Mouse (Mus musculus) ES-Bruce4 (cell line): ENCODE results near the gene Cdkl3. TPM values are rescaled to one million over a fixed set of nuclear protein-coding genes. Genes with fewer than 3 reads are reported as not detected.

Source experiments
- H3K27ac ChIP-seq: 2 replicates; pipeline ENCODE4 v1.5.1; 2012; ENCODE audit warnings: low read length, inconsistent platforms; ENCODE audit not compliant: insufficient read depth
- H3K27me3 ChIP-seq: 2 replicates; pipeline ENCODE4 v1.6.1; 2012; ENCODE audit warnings: mild to moderate bottlenecking, low read length, inconsistent platforms; ENCODE audit not compliant: control insufficient read depth, poor library complexity, insufficient read depth, severe bottlenecking
- H3K36me3 ChIP-seq: 2 replicates; pipeline ENCODE4 v1.6.1; 2012; ENCODE audit warnings: inconsistent platforms, mild to moderate bottlenecking, low read length, moderate library complexity; ENCODE audit not compliant: control insufficient read depth, poor library complexity, insufficient read depth, severe bottlenecking
- H3K4me1 ChIP-seq: one replicate; pipeline ENCODE4 v1.8.1; 2011; ENCODE audit warnings: low read length; ENCODE audit not compliant: control insufficient read depth, insufficient read depth
- H3K4me3 ChIP-seq: 2 replicates; pipeline ENCODE4 v1.5.1; 2011; ENCODE audit warnings: low read depth, mild to moderate bottlenecking, low read length
- H3K9ac ChIP-seq: 2 replicates; pipeline ENCODE4 v1.6.1; 2012; ENCODE audit warnings: low read depth, mild to moderate bottlenecking, inconsistent platforms; ENCODE audit not compliant: poor library complexity, severe bottlenecking
- H3K9me3 ChIP-seq: replicated peaks from 2 replicates; pipeline ENCODE4 v1.6.1; 2012; ENCODE audit warnings: mild to moderate bottlenecking, low read length, inconsistent platforms; ENCODE audit not compliant: control insufficient read depth, poor library complexity, insufficient read depth, severe bottlenecking
- CTCF ChIP-seq: IDR thresholded peaks from one replicate; pipeline ENCODE4 v1.8.1; 2011; ENCODE audit warnings: low read depth, low read length
- EP300 ChIP-seq: IDR thresholded peaks from 2 replicates; pipeline ENCODE4 v1.6.1; 2011; ENCODE audit warnings: low read depth, low read length; ENCODE audit not compliant: insufficient read depth
- POLR2A ChIP-seq: IDR thresholded peaks from one replicate; pipeline ENCODE4 v1.8.1; 2011; ENCODE audit warnings: low read length; ENCODE audit not compliant: insufficient read depth
- polyA plus RNA-seq: library from polyadenylated mRNA; stranded (reverse); fragments of >200 nt; gene quantifications from 2 replicates; pipeline ENCODE4 v1.2.4, GENCODE M21; 2011; ENCODE audit warnings: low read depth; ENCODE audit not compliant: missing spikeins, insufficient read depth, insufficient read length

The Cdkl3 gene
- polyA plus RNA-seq, 1 experiment = 12.9 TPM

DNA sequence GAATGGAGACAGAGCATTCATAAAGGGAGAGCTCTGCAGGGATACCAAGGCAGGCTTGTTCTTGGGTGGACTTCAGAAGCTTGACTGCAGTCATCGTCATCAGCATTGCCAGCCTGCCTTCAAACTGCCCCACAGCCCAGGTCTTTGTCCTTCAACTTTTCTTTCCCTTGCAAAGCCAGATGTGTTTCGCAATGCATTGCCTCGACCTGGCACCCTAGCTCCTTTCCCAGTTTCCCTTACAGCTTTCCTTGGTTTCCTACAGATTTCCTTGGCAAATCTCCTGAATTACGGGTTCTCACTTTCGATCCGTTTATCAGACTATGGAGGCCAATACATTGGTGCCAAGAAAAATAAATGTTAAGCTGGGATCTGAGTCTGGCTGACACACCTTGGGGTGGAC is 49.4 kb downstream of the Cdkl3 start:
- no peaks in the 10 kb centered on the region for H3K36me3 ChIP-seq

DNA sequence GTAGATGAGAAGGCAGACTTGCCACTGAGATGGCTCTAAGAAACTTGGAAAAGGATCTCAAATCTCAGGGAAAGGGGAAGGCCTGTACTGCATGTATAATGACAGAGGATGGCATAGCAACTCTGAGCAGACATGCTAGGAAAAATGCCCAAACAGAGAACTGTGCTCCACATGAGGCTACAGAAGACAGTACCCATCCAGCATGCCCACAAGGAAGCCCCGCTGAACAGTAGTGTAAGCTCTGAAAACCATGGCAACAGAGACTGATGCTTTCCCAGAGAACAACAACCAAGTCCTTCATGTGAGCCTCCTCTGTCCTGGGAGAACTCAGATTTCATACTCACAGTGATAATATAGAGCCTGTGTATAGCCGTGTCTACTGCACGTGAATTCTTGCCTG is 50.7 kb downstream of the Cdkl3 start:
- no peak overlapping the region for H3K27ac ChIP-seq

More for the DNA sequence above, 49.4 kb downstream of the Cdkl3 start:
- no peaks in the 10 kb centered on the region for H3K27me3 ChIP-seq
- no peaks in the 10 kb centered on the region for H3K9me3 ChIP-seq
- H3K4me3 ChIP-seq = no peak overlapping the region
- H3K27ac ChIP-seq = no peak overlapping the region
- no peak overlapping the region for H3K9ac ChIP-seq
- H3K4me1 ChIP-seq = no peaks in the 10 kb centered on the region
- TF ChIP-seq CTCF = no peak
- TF ChIP-seq POLR2A = no peak
- no peak for TF ChIP-seq EP300

DNA sequence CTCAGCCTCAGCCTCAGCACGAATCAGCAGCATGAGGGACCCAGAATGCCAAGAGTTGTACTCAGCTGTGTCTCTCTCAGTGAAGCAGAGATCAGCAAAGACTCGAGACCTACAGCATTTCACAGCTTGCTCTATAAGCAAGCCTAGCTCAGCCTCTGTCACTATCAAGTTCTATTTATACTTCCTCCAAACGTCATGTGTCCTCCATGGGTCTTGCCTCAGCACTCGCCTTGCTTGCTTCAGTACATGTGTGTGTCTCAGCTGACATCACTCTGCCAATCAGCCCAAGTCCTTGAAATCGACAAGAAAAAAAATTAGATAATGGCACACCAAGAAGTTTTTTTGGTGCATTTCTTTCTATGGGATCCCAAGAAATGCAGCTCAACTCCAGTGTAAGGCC is 52.2 kb downstream of the Cdkl3 start:
- Histone ChIP-seq H3K9ac (no peak overlapping the region), H3K36me3 (no peaks in the 10 kb centered on the region), H3K9me3 (no peaks in the 10 kb centered on the region), H3K4me1 (no peaks in the 10 kb centered on the region), H3K27me3 (no peaks in the 10 kb centered on the region), H3K4me3 (no peak overlapping the region), H3K27ac (no peak overlapping the region)
- TF ChIP-seq POLR2A = no peak
- TF ChIP-seq CTCF = no peak
- no peak for TF ChIP-seq EP300

More for the DNA sequence above, 50.7 kb downstream of the Cdkl3 start:
- Histone ChIP-seq H3K9ac (no peak overlapping the region), H3K36me3 (no peaks in the 10 kb centered on the region), H3K9me3 (no peaks in the 10 kb centered on the region), H3K27me3 (no peaks in the 10 kb centered on the region), H3K4me1 (no peaks in the 10 kb centered on the region), H3K4me3 (no peak overlapping the region)
- TF ChIP-seq CTCF (no peak), POLR2A (no peak), EP300 (no peak)

DNA sequence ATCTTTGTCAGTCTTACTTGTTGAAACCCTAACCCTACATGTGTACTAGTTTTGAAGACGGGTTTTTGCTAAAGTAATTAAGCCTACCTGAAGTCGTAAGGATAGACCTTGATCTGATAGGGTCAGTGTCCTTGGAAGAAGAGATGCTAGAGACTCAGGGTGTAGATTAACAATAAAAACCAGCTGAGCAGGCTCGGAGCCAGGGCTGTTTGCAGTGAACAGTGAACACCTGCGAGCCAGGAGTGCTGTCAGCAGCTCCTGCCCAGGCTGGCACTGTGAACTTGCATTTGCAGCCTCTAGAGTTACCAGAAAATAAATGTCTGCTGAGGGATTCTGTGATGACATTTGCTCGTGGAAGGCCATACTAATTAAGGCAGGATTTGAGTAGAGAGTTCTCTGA is 55.0 kb downstream of the Cdkl3 start:
- no peak for TF ChIP-seq POLR2A
- TF ChIP-seq CTCF = no peak
- no peak for TF ChIP-seq EP300
- Histone ChIP-seq H3K9ac (no peak overlapping the region), H3K36me3 (no peaks in the 10 kb centered on the region), H3K4me3 (no peak overlapping the region), H3K9me3 (no peaks in the 10 kb centered on the region), H3K4me1 (no peaks in the 10 kb centered on the region), H3K27ac (no peak overlapping the region), H3K27me3 (no peaks in the 10 kb centered on the region)

DNA sequence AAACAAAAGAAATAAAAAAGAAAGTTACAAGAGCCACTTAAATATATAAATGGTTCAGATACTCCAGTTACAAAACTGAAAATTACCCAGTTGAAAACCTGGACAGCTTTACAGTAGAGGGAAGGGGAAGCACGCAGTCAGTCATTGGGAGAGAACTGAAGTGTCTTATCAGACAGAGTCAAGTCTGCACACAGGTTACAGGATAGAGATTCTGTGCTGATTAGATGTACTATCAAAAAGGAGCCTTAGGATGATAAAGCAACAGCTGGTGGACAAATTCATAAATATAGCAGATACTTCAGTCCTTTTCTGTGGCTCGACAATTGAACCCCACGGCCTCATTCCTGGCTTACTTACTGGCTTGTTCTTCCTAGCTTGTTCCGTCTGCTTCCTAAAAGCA is 56.3 kb downstream of the Cdkl3 start:
- Histone ChIP-seq H3K9me3 (no peaks in the 10 kb centered on the region), H3K27ac (no peak overlapping the region), H3K36me3 (no peaks in the 10 kb centered on the region), H3K4me1 (no peaks in the 10 kb centered on the region), H3K27me3 (no peaks in the 10 kb centered on the region), H3K4me3 (no peak overlapping the region), H3K9ac (no peak overlapping the region)
- no peak for TF ChIP-seq POLR2A

DNA sequence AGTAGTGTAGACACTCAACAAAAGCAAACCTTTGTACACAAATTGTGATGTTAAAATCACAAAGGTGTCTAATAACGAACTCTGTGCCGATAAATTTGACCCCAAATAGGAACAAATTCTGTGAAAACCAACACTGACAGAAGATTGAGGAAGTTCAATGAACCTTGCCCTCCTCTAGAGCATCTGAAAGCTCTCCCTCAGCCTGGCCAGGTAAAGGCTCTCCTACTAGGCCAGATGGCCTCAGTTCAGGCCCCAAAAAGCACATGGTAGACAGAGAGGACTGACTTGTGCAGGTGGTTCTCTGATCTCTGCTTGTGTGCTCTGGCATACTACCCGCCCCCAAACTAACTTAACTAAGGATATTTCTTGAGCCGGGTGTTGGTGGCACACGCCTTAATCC is 58.4 kb downstream of the Cdkl3 start:
- H3K9me3 ChIP-seq = no peaks in the 10 kb centered on the region
- H3K27me3 ChIP-seq = no peaks in the 10 kb centered on the region
- H3K9ac ChIP-seq = no peak overlapping the region
- no peak overlapping the region for H3K4me3 ChIP-seq
- H3K27ac ChIP-seq = no peak overlapping the region
- no peaks in the 10 kb centered on the region for H3K36me3 ChIP-seq
- H3K4me1 ChIP-seq = no peaks in the 10 kb centered on the region
- TF ChIP-seq EP300 (no peak), CTCF (no peak), POLR2A (no peak)

DNA sequence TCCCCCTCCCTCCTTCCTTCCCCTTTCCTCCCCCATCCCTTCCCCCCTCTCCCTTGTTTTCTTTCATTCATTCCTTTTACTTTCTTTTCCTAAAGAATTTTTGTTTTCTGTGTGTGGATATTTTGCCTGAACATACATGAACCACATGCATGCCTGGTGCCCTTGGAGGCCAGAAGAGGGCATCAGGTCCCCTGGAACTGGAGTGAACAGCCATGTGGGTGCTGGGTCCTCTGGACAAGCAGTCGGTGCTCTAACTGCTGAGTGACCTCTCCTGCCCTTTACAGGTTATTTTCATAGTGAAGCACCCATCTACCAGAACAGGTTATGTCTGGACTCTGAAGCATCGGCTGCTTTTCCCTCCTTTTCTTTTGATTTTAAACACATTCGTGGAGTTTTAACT is 60.4 kb downstream of the Cdkl3 start:
- Histone ChIP-seq H3K4me3 (no peak overlapping the region), H3K27me3 (no peaks in the 10 kb centered on the region), H3K9ac (no peak overlapping the region), H3K9me3 (no peaks in the 10 kb centered on the region), H3K4me1 (no peaks in the 10 kb centered on the region), H3K27ac (no peak overlapping the region), H3K36me3 (no peaks in the 10 kb centered on the region)
- peak; percentile 6 for TF ChIP-seq CTCF
- no peak for TF ChIP-seq POLR2A
